Mouse (Mus musculus): ENCODE results near the gene Iqschfp. TPM values are rescaled to one million over a fixed set of nuclear protein-coding genes. Genes with fewer than 3 reads are reported as not detected.

Iqschfp gene
- polyA plus RNA-seq, 1 experiment: not detected

DNA sequence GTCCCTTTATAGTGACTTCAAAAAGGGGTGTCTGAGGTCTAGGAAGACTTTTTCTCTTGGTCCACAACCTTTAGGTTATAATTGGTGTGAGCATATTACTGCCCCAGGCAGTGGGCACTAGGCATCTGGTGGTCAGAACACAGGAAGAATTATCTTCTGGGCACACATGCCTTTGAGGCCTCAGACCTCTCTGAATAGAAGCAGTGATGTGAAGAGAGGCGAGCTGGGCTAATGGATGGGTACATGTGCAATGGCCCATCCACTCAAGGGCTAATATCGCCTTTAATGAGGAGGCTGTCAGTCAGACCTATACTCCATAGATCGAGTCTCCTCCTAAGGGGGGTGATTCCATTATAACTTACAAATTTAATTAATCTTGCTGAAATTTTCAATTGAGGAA lies 7.7 kb upstream of the Iqschfp start:
- TF ChIP-seq POLR2A (IDR thresholded peaks at IDR 0.05; ENCODE audit: control insufficient read depth, extremely low read depth, insufficient read depth, low read length, poor library complexity) (no peak), CTCF (IDR thresholded peaks at IDR 0.05; ENCODE audit: borderline replicate concordance, control insufficient read depth, extremely low read depth, insufficient read depth, low read length, poor library complexity) (no peak)
- 89% methylated on average over 3 of the region's 3 CpGs for WGBS
- no peaks in the 10 kb centered on the region for H3K4me1 ChIP-seq (replicated peaks; ENCODE audit: control insufficient read depth, insufficient read depth, low read length)
- H3K4me3 ChIP-seq (ENCODE audit: control insufficient read depth, insufficient read depth, low read length): no peak overlapping the region
- H3K27ac ChIP-seq (ENCODE audit: control insufficient read depth, insufficient read depth, low read length): no peak overlapping the region
- DNase-seq: no peak
- H3K36me3 ChIP-seq (ENCODE audit: control insufficient read depth, insufficient read depth, low read length): no peaks in the 10 kb centered on the region
- no peaks in the 10 kb centered on the region for H3K27me3 ChIP-seq (ENCODE audit: control insufficient read depth, insufficient read depth, low read length)

GRCm38 (mm10) chr3:67886176-67886575 lies 5.9 kb upstream of the Iqschfp start:
- no peak overlapping the region for H3K4me3 ChIP-seq (ENCODE audit: control insufficient read depth, insufficient read depth, low read length)
- DNase-seq: no peak
- H3K4me1 ChIP-seq (replicated peaks; ENCODE audit: control insufficient read depth, insufficient read depth, low read length): no peaks in the 10 kb centered on the region
- 91% methylated on average over 1 of the region's 1 CpGs for WGBS
- TF ChIP-seq POLR2A (IDR thresholded peaks at IDR 0.05; ENCODE audit: control insufficient read depth, extremely low read depth, insufficient read depth, low read length, poor library complexity): no peak
- no peak for TF ChIP-seq CTCF (IDR thresholded peaks at IDR 0.05; ENCODE audit: borderline replicate concordance, control insufficient read depth, extremely low read depth, insufficient read depth, low read length, poor library complexity)
- H3K27ac ChIP-seq (ENCODE audit: control insufficient read depth, insufficient read depth, low read length): no peak overlapping the region
- no peaks in the 10 kb centered on the region for H3K27me3 ChIP-seq (ENCODE audit: control insufficient read depth, insufficient read depth, low read length)
- H3K36me3 ChIP-seq (ENCODE audit: control insufficient read depth, insufficient read depth, low read length): no peaks in the 10 kb centered on the region

DNA sequence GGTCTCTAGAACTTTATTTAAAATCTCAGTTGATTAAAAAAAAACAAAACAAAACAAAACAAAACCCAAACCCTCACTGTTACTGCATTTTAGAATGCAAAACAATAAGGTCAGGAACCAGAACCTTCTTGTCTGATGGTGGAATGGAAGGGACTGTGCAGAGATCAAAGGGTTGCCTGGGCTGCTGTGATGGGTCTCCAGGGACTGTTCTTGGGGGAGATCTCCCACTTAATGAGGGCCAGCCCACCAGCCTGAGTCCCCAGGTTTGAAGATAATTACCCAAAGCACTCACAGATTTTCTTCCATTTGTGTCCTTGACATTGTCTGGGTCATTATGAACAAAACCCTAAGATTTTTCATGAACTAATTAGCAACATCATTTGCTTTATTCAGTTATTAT lies 4.8 kb upstream of the Iqschfp start:
- no peak for TF ChIP-seq POLR2A (IDR thresholded peaks at IDR 0.05; ENCODE audit: control insufficient read depth, extremely low read depth, insufficient read depth, low read length, poor library complexity)
- no peak for TF ChIP-seq CTCF (IDR thresholded peaks at IDR 0.05; ENCODE audit: borderline replicate concordance, control insufficient read depth, extremely low read depth, insufficient read depth, low read length, poor library complexity)
- Histone ChIP-seq H3K27ac (ENCODE audit: control insufficient read depth, insufficient read depth, low read length) (no peak overlapping the region), H3K36me3 (ENCODE audit: control insufficient read depth, insufficient read depth, low read length) (no peaks in the 10 kb centered on the region), H3K4me1 (replicated peaks; ENCODE audit: control insufficient read depth, insufficient read depth, low read length) (no peaks in the 10 kb centered on the region), H3K27me3 (ENCODE audit: control insufficient read depth, insufficient read depth, low read length) (no peaks in the 10 kb centered on the region), H3K4me3 (ENCODE audit: control insufficient read depth, insufficient read depth, low read length) (no peak overlapping the region)
- DNase-seq: no peak

DNA sequence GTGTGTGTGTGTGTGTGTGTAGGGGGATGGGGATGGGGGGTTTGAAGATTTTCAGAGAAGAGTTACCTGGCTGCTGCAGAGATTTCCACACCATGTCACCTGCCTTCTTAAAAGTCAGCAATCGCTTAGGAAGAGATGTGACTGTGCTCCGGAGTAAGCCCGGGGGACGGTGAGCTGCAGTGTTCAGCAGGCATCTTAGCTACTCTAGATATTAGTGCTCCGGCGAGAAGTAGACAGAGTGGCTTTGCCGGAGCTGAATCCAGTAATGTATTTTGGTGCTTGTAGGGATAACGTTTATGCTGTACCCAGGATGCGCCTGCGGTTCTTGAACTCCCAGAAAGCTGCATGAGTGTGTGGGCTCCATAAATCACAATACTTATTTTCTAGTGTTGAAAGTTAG lies 736 bp downstream of the Iqschfp start:
- no peak for TF ChIP-seq CTCF (IDR thresholded peaks at IDR 0.05; ENCODE audit: borderline replicate concordance, control insufficient read depth, extremely low read depth, insufficient read depth, low read length, poor library complexity)
- no peak for TF ChIP-seq POLR2A (IDR thresholded peaks at IDR 0.05; ENCODE audit: control insufficient read depth, extremely low read depth, insufficient read depth, low read length, poor library complexity)
- WGBS: 96% methylated on average over 10 of the region's 10 CpGs
- H3K36me3 ChIP-seq (ENCODE audit: control insufficient read depth, insufficient read depth, low read length): no peaks in the 10 kb centered on the region
- no peaks in the 10 kb centered on the region for H3K27me3 ChIP-seq (ENCODE audit: control insufficient read depth, insufficient read depth, low read length)
- no peak overlapping the region for H3K4me3 ChIP-seq (ENCODE audit: control insufficient read depth, insufficient read depth, low read length)
- no peaks in the 10 kb centered on the region for H3K4me1 ChIP-seq (replicated peaks; ENCODE audit: control insufficient read depth, insufficient read depth, low read length)
- no peak overlapping the region for H3K27ac ChIP-seq (ENCODE audit: control insufficient read depth, insufficient read depth, low read length)
- DNase-seq: no peak

DNA sequence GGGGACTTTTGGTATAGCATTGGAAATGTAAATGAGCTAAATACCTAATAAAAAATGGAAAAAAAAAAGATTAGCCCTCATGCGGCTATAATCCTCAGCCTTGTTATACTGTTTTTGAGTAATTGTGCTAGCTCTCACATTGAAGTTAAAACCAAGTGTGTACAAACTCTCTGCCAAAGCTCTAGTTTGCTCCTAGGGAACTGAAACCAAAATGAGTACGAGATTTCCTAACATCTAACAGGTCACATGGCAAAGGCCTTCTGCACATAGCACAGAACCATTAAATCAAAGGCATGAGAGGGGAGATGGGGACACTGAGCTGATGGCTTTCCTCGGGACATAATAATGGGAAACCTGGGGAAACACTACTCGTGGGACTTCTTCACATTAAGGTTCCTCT lies 10.5 kb downstream of the Iqschfp start:
- Histone ChIP-seq H3K27ac (ENCODE audit: control insufficient read depth, insufficient read depth, low read length) (no peak overlapping the region), H3K27me3 (ENCODE audit: control insufficient read depth, insufficient read depth, low read length) (no peaks in the 10 kb centered on the region), H3K4me3 (ENCODE audit: control insufficient read depth, insufficient read depth, low read length) (no peak overlapping the region), H3K4me1 (replicated peaks; ENCODE audit: control insufficient read depth, insufficient read depth, low read length) (no peaks in the 10 kb centered on the region), H3K36me3 (ENCODE audit: control insufficient read depth, insufficient read depth, low read length) (no peaks in the 10 kb centered on the region)
- WGBS: 79% methylated on average over 4 of the region's 4 CpGs
- no peak for TF ChIP-seq CTCF (IDR thresholded peaks at IDR 0.05; ENCODE audit: borderline replicate concordance, control insufficient read depth, extremely low read depth, insufficient read depth, low read length, poor library complexity)
- no peak for TF ChIP-seq POLR2A (IDR thresholded peaks at IDR 0.05; ENCODE audit: control insufficient read depth, extremely low read depth, insufficient read depth, low read length, poor library complexity)
- no peak for DNase-seq

- no peak for TF ChIP-seq CTCF (IDR thresholded peaks at IDR 0.05; ENCODE audit: borderline replicate concordance, control insufficient read depth, extremely low read depth, insufficient read depth, low read length, poor library complexity)
- no peak for TF ChIP-seq POLR2A (IDR thresholded peaks at IDR 0.05; ENCODE audit: control insufficient read depth, extremely low read depth, insufficient read depth, low read length, poor library complexity)
- Histone ChIP-seq H3K4me1 (replicated peaks; ENCODE audit: control insufficient read depth, insufficient read depth, low read length) (no peaks in the 10 kb centered on the region), H3K36me3 (ENCODE audit: control insufficient read depth, insufficient read depth, low read length) (no peaks in the 10 kb centered on the region), H3K27me3 (ENCODE audit: control insufficient read depth, insufficient read depth, low read length) (no peaks in the 10 kb centered on the region), H3K27ac (ENCODE audit: control insufficient read depth, insufficient read depth, low read length) (no peak overlapping the region), H3K4me3 (ENCODE audit: control insufficient read depth, insufficient read depth, low read length) (no peak overlapping the region)
- 90% methylated on average over 2 of the region's 2 CpGs for WGBS
- DNase-seq: no peak
Observed at GRCm38 (mm10) chr3:67908586-67908985, 16.6 kb downstream of the Iqschfp start.

- no peaks in the 10 kb centered on the region for H3K27me3 ChIP-seq (ENCODE audit: control insufficient read depth, insufficient read depth, low read length)
- no peak overlapping the region for H3K4me3 ChIP-seq (ENCODE audit: control insufficient read depth, insufficient read depth, low read length)
- 83% methylated on average over 3 of the region's 3 CpGs for WGBS
- DNase-seq: no peak
- H3K27ac ChIP-seq (ENCODE audit: control insufficient read depth, insufficient read depth, low read length): no peak overlapping the region
- no peaks in the 10 kb centered on the region for H3K4me1 ChIP-seq (replicated peaks; ENCODE audit: control insufficient read depth, insufficient read depth, low read length)
- H3K36me3 ChIP-seq (ENCODE audit: control insufficient read depth, insufficient read depth, low read length): no peaks in the 10 kb centered on the region
- TF ChIP-seq CTCF (IDR thresholded peaks at IDR 0.05; ENCODE audit: borderline replicate concordance, control insufficient read depth, extremely low read depth, insufficient read depth, low read length, poor library complexity): no peak
- no peak for TF ChIP-seq POLR2A (IDR thresholded peaks at IDR 0.05; ENCODE audit: control insufficient read depth, extremely low read depth, insufficient read depth, low read length, poor library complexity)
Observed at GRCm38 (mm10) chr3:67918098-67918497, 26.1 kb downstream of the Iqschfp start.

All from thymus, adult 2 months (tissue).